Mouse (Mus musculus): Measurements from ENCODE around the gene Ptpa.

Ptpa gene

DNA sequence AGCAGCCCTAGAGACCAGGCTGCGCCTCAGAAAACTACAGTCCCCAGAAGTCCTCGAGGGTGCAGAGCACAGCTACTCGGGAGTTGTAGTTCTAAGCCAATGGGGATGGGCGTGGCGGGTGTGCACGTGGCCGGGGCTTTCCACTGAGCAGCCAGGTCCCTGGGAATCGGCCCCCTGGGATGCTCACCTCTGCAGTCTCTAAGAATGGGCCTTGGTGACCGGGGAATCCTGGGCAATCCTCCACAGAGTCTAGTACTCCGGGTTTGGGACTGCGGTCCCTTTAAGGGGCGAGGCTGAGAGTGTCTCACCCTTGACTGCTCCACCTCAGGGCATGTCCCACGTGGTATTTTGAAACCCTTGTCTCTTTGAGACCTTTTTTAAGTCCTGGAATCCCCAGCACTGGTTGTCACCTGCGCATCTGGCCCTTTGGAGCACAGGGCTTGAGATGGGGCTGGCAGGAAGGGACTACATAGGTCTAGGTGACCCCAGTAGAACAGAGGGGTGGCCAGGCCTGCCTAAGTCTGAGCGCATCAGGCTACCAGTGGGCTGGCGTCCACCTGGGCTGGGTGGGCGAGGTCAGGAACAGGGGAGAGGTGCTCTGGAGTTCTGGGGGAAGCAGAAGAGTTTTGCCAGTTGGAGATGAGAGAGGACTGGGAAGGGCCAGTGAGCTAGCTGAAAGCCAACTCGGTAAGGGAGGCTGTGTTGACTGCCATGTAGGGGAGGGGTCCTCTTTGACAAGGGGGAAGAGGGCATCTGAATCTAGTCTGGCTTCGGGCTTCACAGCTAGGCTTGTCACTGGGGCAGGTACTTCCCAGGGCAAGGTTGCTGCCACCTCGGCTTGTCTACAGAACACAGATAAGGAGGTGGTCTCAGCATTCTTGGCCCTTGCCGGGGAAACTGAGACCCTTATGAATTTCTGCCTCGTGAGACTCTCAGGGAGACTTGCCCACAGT, 80.3 kb downstream of the Ptpa start:
- no peak for DNase-seq (ENCODE audit: low read depth in 1 of 2, low spot score in 2 of 2)

All from monocyte, adult 2 months (primary cell).